Mouse (Mus musculus) embryonic fibroblast, embryonic 13.5 days (primary cell): ENCODE results near the gene Sept5.

Source experiments
- CTCF ChIP-seq: IDR thresholded peaks from 2 replicates; pipeline ENCODE4 v1.5.1; 2011; ENCODE audit warnings: mild to moderate bottlenecking, control low read depth, low read length, moderate library complexity, borderline replicate concordance; ENCODE audit not compliant: insufficient read depth
- POLR2A ChIP-seq: IDR thresholded peaks from 2 replicates; pipeline ENCODE4 v1.6.1; 2011; ENCODE audit warnings: low read depth, mild to moderate bottlenecking, control low read depth, low read length, moderate library complexity

GRCm38 (mm10) chr16:18586076-18586905 lies 43.5 kb downstream of the Sept5 start:
- TF ChIP-seq CTCF (no peak), POLR2A (no peak)
